Mouse (Mus musculus) heart, postnatal 4 days (tissue): ENCODE measurements around the gene Ggps1. TPM values are rescaled to one million over a fixed set of nuclear protein-coding genes. Genes with fewer than 3 reads are reported as not detected.
"Not testable (repeated sequence)": the region's sequence is repeated elsewhere in the genome, so short reads cannot be mapped to it uniquely, and the experiment has no call there.

Experiments used
- DNase-seq: peaks from one replicate; pipeline ENCODE4 v3.0.0; 2021
- total RNA-seq, 2 experiments: library from RNA; stranded (reverse); gene quantifications; 2 replicates each; pipeline ENCODE4 v1.2.3; 2021

Ggps1 gene
- total RNA-seq, 2 experiments from 2014 or later = 30.4 to 33.3 TPM

GRCm38 (mm10) chr13:14035875-14036630, 27.2 kb downstream of the Ggps1 start:
- no peak for DNase-seq

GRCm38 (mm10) chr13:14035352-14035751, 27.9 kb downstream of the Ggps1 start:
- not testable (repeated sequence) for DNase-seq

- DNase-seq = no peak
These were observed 29.3 kb downstream of the Ggps1 start for GRCm38 (mm10) chr13:14034073-14034348.

GRCm38 (mm10) chr13:14033309-14034072, 29.8 kb downstream of the Ggps1 start:
- no peak for DNase-seq

- no peak for DNase-seq
These were observed 37.0 kb downstream of the Ggps1 start for GRCm38 (mm10) chr13:14026154-14026820.

GRCm38 (mm10) chr13:14025554-14025953, 37.7 kb downstream of the Ggps1 start:
- no peak for DNase-seq

GRCm38 (mm10) chr13:14021417-14021816, 41.9 kb downstream of the Ggps1 start:
- not testable (repeated sequence) for DNase-seq

GRCm38 (mm10) chr13:14018852-14019251, 44.4 kb downstream of the Ggps1 start:
- DNase-seq = no peak

GRCm38 (mm10) chr13:14018283-14018682, 45.0 kb downstream of the Ggps1 start:
- DNase-seq = no peak

GRCm38 (mm10) chr13:14015609-14016008, 47.7 kb downstream of the Ggps1 start:
- DNase-seq = no peak

- DNase-seq = no peak
These were observed 48.7 kb downstream of the Ggps1 start for GRCm38 (mm10) chr13:14014540-14014939.

- DNase-seq = no peak
These were observed 49.3 kb downstream of the Ggps1 start for GRCm38 (mm10) chr13:14014001-14014400.

- no peak for DNase-seq
These were observed 51.8 kb downstream of the Ggps1 start for GRCm38 (mm10) chr13:14011454-14011995.

- DNase-seq = no peak
These were observed 57.2 kb downstream of the Ggps1 start for GRCm38 (mm10) chr13:14006056-14006455.

GRCm38 (mm10) chr13:14004999-14005398, 58.3 kb downstream of the Ggps1 start:
- DNase-seq = no peak

- no peak for DNase-seq
These were observed 59.2 kb downstream of the Ggps1 start for GRCm38 (mm10) chr13:14004086-14004485.

- DNase-seq = no peak
These were observed 60.6 kb downstream of the Ggps1 start for GRCm38 (mm10) chr13:14002706-14003105.

Other genes starting within 250 kb of the Ggps1 start
- gene B3galnt2, start 109.0 kb downstream of the Ggps1 start, total RNA-seq = 10 to 100 TPM; 15.2 to 16.2 TPM
- 10 to 100 TPM; 29.1 to 30.1 TPM for gene Tbce, start 23.9 kb downstream of the Ggps1 start, total RNA-seq
- gene Arid4b, start 256 bp downstream of the Ggps1 start, total RNA-seq = 10 to 100 TPM; 26.7 to 31.9 TPM